Mouse (Mus musculus): ENCODE measurements around the gene Clec2i. TPM values are rescaled to one million over a fixed set of nuclear protein-coding genes. Genes with fewer than 3 reads are reported as not detected.

Clec2i gene
- polyA plus RNA-seq (2015; fragmentation: Nextera tagmentation; extraction: Ambion mirVana) = not detected in 2 replicates

GRCm38 (mm10) chr6:128887091-128887790 is at the start of gene Clec2i:
TSS of gene Clec2i (plus strand) at chr6:128887588.

GRCm38 (mm10) chr6:128890948-128891355 is 3.6 kb downstream of the Clec2i start, which contains the start of gene BC035044:
TSS of gene BC035044 (minus strand) at chr6:128891126.

DNA sequence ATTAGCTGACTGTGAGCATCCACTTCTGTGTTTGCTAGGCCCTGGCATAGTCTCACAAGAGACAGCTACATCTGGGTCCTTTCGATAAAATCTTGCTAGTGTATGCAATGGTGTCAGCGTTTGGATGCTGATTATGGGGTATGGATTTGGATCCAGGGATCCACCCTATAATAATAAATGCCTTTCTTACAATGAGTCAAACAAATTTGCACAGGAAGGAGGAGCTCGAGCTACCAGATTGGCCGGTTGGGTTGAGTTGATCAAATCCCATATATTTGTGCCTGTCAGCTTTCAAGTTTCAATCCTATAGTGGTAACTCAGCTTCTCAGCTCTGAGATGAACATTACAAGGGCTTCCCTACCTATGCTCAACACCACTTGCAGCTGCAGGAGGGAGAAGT is 46.7 kb downstream of the Clec2i start, which contains the start of gene Clec2g:
Gene Clec2g (plus strand): TSS at position 301 of the 400 bp plus-strand sequence.

Small RNA genes within 50 kb of the gene (microRNA-seq; reads per million reads assigned to microRNA genes)
- not detected for gene Gm27336

Other genes with a start within 250 kb of the Clec2i start
- not detected in 2 replicates for gene Clec2h, start 225.2 kb upstream of the Clec2i start, polyA plus RNA-seq (2015; fragmentation: Nextera tagmentation; extraction: Ambion mirVana)
- 0.93 and 0.99 TPM in 2 replicates for gene Klrb1, start 164.5 kb upstream of the Clec2i start, polyA plus RNA-seq (2015; fragmentation: Nextera tagmentation; extraction: Ambion mirVana)
- gene Klrb1c, start 98.4 kb upstream of the Clec2i start, polyA plus RNA-seq (2015; fragmentation: Nextera tagmentation; extraction: Ambion mirVana) = 0.13 TPM in 1 of 2 replicates, not detected in the other
- gene Gm44511, start 61.3 kb upstream of the Clec2i start, polyA plus RNA-seq (2015; fragmentation: Nextera tagmentation; extraction: Ambion mirVana) = not detected in 2 replicates
- not detected in 2 replicates for gene Klrb1b, start 61.3 kb upstream of the Clec2i start, polyA plus RNA-seq (2015; fragmentation: Nextera tagmentation; extraction: Ambion mirVana)
- 0.50 and 0.71 TPM in 2 replicates for gene BC035044, start 3.5 kb downstream of the Clec2i start, polyA plus RNA-seq (2015; fragmentation: Nextera tagmentation; extraction: Ambion mirVana)
- gene Clec2g, start 46.8 kb downstream of the Clec2i start, polyA plus RNA-seq (2015; fragmentation: Nextera tagmentation; extraction: Ambion mirVana) = not detected in 2 replicates
- 0.39 and 0.70 TPM in 2 replicates for gene Klrb1f, start 158.3 kb downstream of the Clec2i start, polyA plus RNA-seq (2015; fragmentation: Nextera tagmentation; extraction: Ambion mirVana)
- gene Clec2e, start 213.3 kb downstream of the Clec2i start, polyA plus RNA-seq (2015; fragmentation: Nextera tagmentation; extraction: Ambion mirVana) = not detected in 2 replicates

All from neural tube, postnatal 0 days (tissue).